Comparison of ENCODE assay signal across 22 mouse cellular contexts in the genomic region with DNA sequence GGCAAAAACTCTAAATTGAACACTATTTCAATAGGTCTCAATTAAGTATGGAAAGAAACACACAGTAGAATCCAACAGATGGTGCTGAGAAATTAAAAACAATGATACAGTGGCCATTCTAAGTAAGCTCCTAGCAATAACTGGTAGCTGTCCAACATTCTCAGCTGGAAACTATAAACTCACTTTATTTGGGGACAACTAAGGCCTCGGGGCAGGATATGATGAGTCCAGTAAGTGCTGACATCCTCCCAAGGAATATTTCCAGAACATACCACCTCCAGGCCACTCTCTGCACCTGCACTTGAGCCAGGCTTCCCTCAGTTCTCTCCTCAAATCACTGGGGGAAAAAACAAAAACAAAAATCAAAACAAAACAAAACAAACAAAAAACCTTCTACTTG. TPM values are rescaled to one million over a fixed set of nuclear protein-coding genes. Genes with fewer than 3 reads are reported as not detected.
A peak's percentile ranks its signal among the peaks of the same experiment; 100 is the strongest.
DNase-seq lines count a peak whose midpoint lies in the region; ATAC-seq and TF ChIP-seq lines count a peak whose summit lies in the region.
"Had no signal": no experiment of that assay in that cellular context is flagged by ENCODE, and none has a peak within 500 bp of the region (broad histone marks: within the 10 kb centered on the region; RNA-seq: fewer than 3 reads in every experiment).

No protein-coding gene starts in this region.

- 0 out of 2 replicates have a peak, but pooled peaks have one; percentile 35 for ATAC-seq in hindbrain, postnatal 0 days
- no peak for ATAC-seq in hindbrain, embryonic 12.5 days (ENCODE audit: low FRiP score)
- ATAC-seq: activated CD4-positive, CD25-positive, alpha-beta regulatory T cell, adult 4 months; intestine, embryonic 15.5 days; midbrain, embryonic 15.5 days; Patski had no signal

- DNase-seq in cerebellum, adult 9-11 months = peak; percentile 20
- DNase-seq in cerebellum, adult 8-10 months = no peak
- peak; percentile 5 for DNase-seq in hindbrain, postnatal 0 days (ENCODE audit: low spot score)
- peak; percentile 8 for DNase-seq in lung, postnatal 10 days
- no peak for DNase-seq in lung, postnatal 14 days
- DNase-seq in spleen, postnatal 4 days (ENCODE audit: low spot score in 2 of 2) = no peak
- DNase-seq: adrenal gland, postnatal 25 days; B cell, adult 2 months; kidney, postnatal 25 days; liver, embryonic 13.5 days; retina, postnatal 1 day; right cerebral cortex, postnatal 4 days; thymus, postnatal 4 days had no signal

- H3K9ac ChIP-seq in hindbrain, postnatal 0 days (replicated peaks; ENCODE audit: low read length) = no peak overlapping the region
- H3K9ac ChIP-seq in hindbrain, embryonic 12.5 days = no peak overlapping the region
- H3K9ac ChIP-seq: embryonic facial prominence, embryonic 15.5 days; forebrain, embryonic 12.5 days; intestine, embryonic 15.5 days; liver, embryonic 13.5 days; midbrain, embryonic 15.5 days had no signal

- H3K36me3 ChIP-seq in hindbrain, postnatal 0 days (ENCODE audit: insufficient read depth, low read length) = no peaks in the 10 kb centered on the region
- H3K36me3 ChIP-seq in hindbrain, embryonic 12.5 days = no peaks in the 10 kb centered on the region
- H3K36me3 ChIP-seq: embryonic facial prominence, embryonic 15.5 days; forebrain, embryonic 12.5 days; hindbrain, embryonic 10.5 days; intestine, embryonic 15.5 days; liver, embryonic 13.5 days; midbrain, embryonic 15.5 days had no signal

- H3K27ac ChIP-seq in hindbrain, postnatal 0 days = no peak overlapping the region
- H3K27ac ChIP-seq in hindbrain, embryonic 12.5 days = no peak overlapping the region
- H3K27ac ChIP-seq: embryonic facial prominence, embryonic 15.5 days; forebrain, embryonic 12.5 days; hindbrain, embryonic 10.5 days; intestine, embryonic 15.5 days; liver, embryonic 13.5 days; midbrain, embryonic 15.5 days had no signal

- no peak overlapping the region for H3K4me2 ChIP-seq in hindbrain, postnatal 0 days (ENCODE audit: low read depth, low read length)
- no peak overlapping the region for H3K4me2 ChIP-seq in hindbrain, embryonic 12.5 days (replicated peaks)
- H3K4me2 ChIP-seq: embryonic facial prominence, embryonic 15.5 days; forebrain, embryonic 12.5 days; intestine, embryonic 15.5 days; liver, embryonic 13.5 days; midbrain, embryonic 15.5 days had no signal

- H3K9me3 ChIP-seq in hindbrain, postnatal 0 days (ENCODE audit: low read length) = no peaks in the 10 kb centered on the region
- H3K9me3 ChIP-seq in hindbrain, embryonic 12.5 days (replicated peaks) = no peaks in the 10 kb centered on the region
- H3K9me3 ChIP-seq: embryonic facial prominence, embryonic 15.5 days; forebrain, embryonic 12.5 days; hindbrain, embryonic 10.5 days; intestine, embryonic 15.5 days; liver, embryonic 13.5 days; midbrain, embryonic 15.5 days had no signal

- TF ChIP-seq CTCF in hindbrain, postnatal 0 days (IDR thresholded peaks at IDR 0.05; ENCODE audit: low read depth) = no peak

- no peaks in the 10 kb centered on the region for H3K27me3 ChIP-seq in hindbrain, postnatal 0 days (ENCODE audit: insufficient read depth, low read length)
- no peaks in the 10 kb centered on the region for H3K27me3 ChIP-seq in hindbrain, embryonic 12.5 days
- H3K27me3 ChIP-seq: embryonic facial prominence, embryonic 15.5 days; forebrain, embryonic 12.5 days; intestine, embryonic 15.5 days; liver, embryonic 13.5 days; midbrain, embryonic 15.5 days; Patski had no signal

- WGBS in hindbrain, postnatal 0 days = 34% methylated on average over 1 of the region's 1 CpGs
- 71% methylated on average over 1 of the region's 1 CpGs for WGBS in hindbrain, embryonic 12.5 days

- H3K4me1 ChIP-seq in hindbrain, postnatal 0 days (ENCODE audit: insufficient read depth, low read length) = no peaks in the 10 kb centered on the region
- no peaks in the 10 kb centered on the region for H3K4me1 ChIP-seq in hindbrain, embryonic 12.5 days
- H3K4me1 ChIP-seq: forebrain, embryonic 12.5 days; hindbrain, embryonic 10.5 days; intestine, embryonic 15.5 days; liver, embryonic 13.5 days; megakaryocyte, embryonic 14.5 days; midbrain, embryonic 15.5 days had no signal

- H3K4me3 ChIP-seq in hindbrain, postnatal 0 days (ENCODE audit: low read length) = no peak overlapping the region
- no peak overlapping the region for H3K4me3 ChIP-seq in hindbrain, embryonic 12.5 days
- H3K4me3 ChIP-seq: embryonic facial prominence, embryonic 15.5 days; forebrain, embryonic 12.5 days; hindbrain, embryonic 10.5 days; intestine, embryonic 15.5 days; liver, embryonic 13.5 days; megakaryocyte, embryonic 14.5 days; midbrain, embryonic 15.5 days had no signal

RNA-seq across cellular contexts. Expression of gene Ank, which starts 53.7 kb away (rescaled TPM):
- total RNA-seq in hindbrain, postnatal 0 days (2014; rRNA removed) = 28.8 and 31.1 TPM in 2 replicates
- 18.1 and 19.6 TPM in 2 replicates for polyA plus RNA-seq in hindbrain, postnatal 0 days (2015; fragmentation: Nextera tagmentation; extraction: Ambion mirVana)
- 15.2 and 15.7 TPM in 2 replicates for polyA plus RNA-seq in hindbrain, embryonic 12.5 days (2016; fragmentation: Nextera tagmentation; extraction: Ambion mirVana)

Comparison
In these comparisons a context has a peak if more than half of its experiments do, and no peak if none do; other contexts are left out.
1. DNase-seq: peak in cerebellum, adult 9-11 months (single experiment), hindbrain, postnatal 0 days (single experiment) and lung, postnatal 10 days (single experiment); none in cerebellum, adult 8-10 months (single experiment), lung, postnatal 14 days (single experiment) and spleen, postnatal 4 days (0 of 2).